ENCODE assay signal across 11 mouse cellular contexts in the genomic region with DNA sequence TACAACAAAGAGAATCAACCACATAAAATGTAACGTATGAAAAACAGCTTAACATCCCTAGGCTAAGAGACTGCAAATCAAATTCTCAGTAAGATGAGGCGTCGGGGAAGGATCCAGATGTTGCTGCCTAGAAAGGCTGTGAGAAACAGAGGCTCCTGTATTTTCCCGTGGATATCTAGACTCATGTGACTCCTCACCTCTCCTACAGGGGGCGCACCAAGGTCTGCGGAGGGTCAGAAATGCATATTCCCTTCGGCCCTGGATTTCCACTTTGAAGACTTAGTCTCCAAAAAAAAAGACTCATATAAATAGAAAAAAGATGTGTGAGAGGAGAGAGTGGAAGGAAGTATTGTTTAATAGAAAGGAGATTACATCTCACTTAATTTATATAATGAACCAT. TPM values are rescaled to one million over a fixed set of nuclear protein-coding genes. Genes with fewer than 3 reads are reported as not detected.
DNase-seq lines count a peak whose midpoint lies in the region; ATAC-seq and TF ChIP-seq lines count a peak whose summit lies in the region.
"Had no signal": no experiment of that assay in that cellular context is flagged by ENCODE, and none has a peak within 500 bp of the region (broad histone marks: within the 10 kb centered on the region; RNA-seq: fewer than 3 reads in every experiment).

No protein-coding gene starts in this region.

- WGBS in spleen, adult 2 months: 59% methylated on average over 7 of the region's 7 CpGs

- TF ChIP-seq CTCF in gastrocnemius, adult 2 months (IDR thresholded peaks at IDR 0.05): peak; percentile 39
- peak; percentile 41; the same call in 1 of the 2 replicates for TF ChIP-seq CTCF in spleen, adult 2 months (IDR thresholded peaks at IDR 0.05; ENCODE audit: extremely low read depth, insufficient read depth, insufficient read length, insufficient replicate concordance)
- TF ChIP-seq CTCF in cortical plate, adult 2 months (IDR thresholded peaks at IDR 0.05; ENCODE audit: extremely low read depth, insufficient read depth, low read length): 0 out of 2 replicates have a peak, but pooled peaks have one; percentile 6

- no peak for ATAC-seq in megakaryocyte, adult 5-6 weeks (ENCODE audit: poor library complexity, severe bottlenecking)

- H3K36me3 ChIP-seq in spleen, adult 2 months (ENCODE audit: control insufficient read depth, insufficient read depth, low read length): no peaks in the 10 kb centered on the region
- H3K36me3 ChIP-seq: kidney, embryonic 15.5 days; neural tube, embryonic 13.5 days had no signal

- DNase-seq in gastrocnemius, adult 2 months: no peak
- no peak for DNase-seq in gastrocnemius, adult 18-20 months (ENCODE audit: low spot score)
- no peak for DNase-seq in spleen, adult 2 months (ENCODE audit: low read depth in 1 of 2, low spot score in 2 of 2)
- DNase-seq in spleen, adult 12 weeks (ENCODE audit: low spot score): no peak
- no peak for DNase-seq in retina, embryonic 14.5 days (ENCODE audit: low spot score)
- DNase-seq in layer of hippocampus, adult 8-10 months (ENCODE audit: low spot score in 2 of 2): no peak

- H3K4me3 ChIP-seq in gastrocnemius, adult 2 months: no peak overlapping the region
- H3K4me3 ChIP-seq in spleen, adult 2 months (ENCODE audit: extremely low read depth, insufficient read depth, insufficient read length): no peak overlapping the region
- H3K4me3 ChIP-seq in cortical plate, adult 2 months (ENCODE audit: insufficient read depth, low read length): no peak overlapping the region
- H3K4me3 ChIP-seq: kidney, embryonic 15.5 days; megakaryocyte, embryonic 14.5 days; neural tube, embryonic 13.5 days had no signal

- no peaks in the 10 kb centered on the region for H3K27me3 ChIP-seq in spleen, adult 2 months (ENCODE audit: control insufficient read depth, insufficient read depth, low read length)
- H3K27me3 ChIP-seq: kidney, embryonic 15.5 days; neural tube, embryonic 13.5 days had no signal

- intact Hi-C loops in gastrocnemius, adult 2 months (cut with DNase I): no loop called here

- H3K4me1 ChIP-seq in spleen, adult 2 months (ENCODE audit: control insufficient read depth, insufficient read depth, insufficient read length): no peaks in the 10 kb centered on the region
- no peaks in the 10 kb centered on the region for H3K4me1 ChIP-seq in cortical plate, adult 2 months (ENCODE audit: control insufficient read depth, insufficient read depth, low read length)
- H3K4me1 ChIP-seq: kidney, embryonic 15.5 days; neural tube, embryonic 13.5 days had no signal

- no peak for TF ChIP-seq POLR2A in spleen, adult 2 months (IDR thresholded peaks at IDR 0.05; ENCODE audit: low read depth, low read length)
- no peak for TF ChIP-seq POLR2A in cortical plate, adult 2 months (IDR thresholded peaks at IDR 0.05; ENCODE audit: extremely low read depth, insufficient read depth, low read length)

- no peak overlapping the region for H3K27ac ChIP-seq in gastrocnemius, adult 2 months
- no peak overlapping the region for H3K27ac ChIP-seq in spleen, adult 2 months (ENCODE audit: insufficient read depth, low read length)
- H3K27ac ChIP-seq in cortical plate, adult 2 months (ENCODE audit: insufficient read depth, low read length): no peak overlapping the region
- H3K27ac ChIP-seq: kidney, embryonic 15.5 days; neural tube, embryonic 13.5 days had no signal

RNA-seq across cellular contexts. Expression of a gene that starts 32.0 kb away (rescaled TPM):
- under 1 TPM in 1 of 2 experiments, not detected in 1; 0.06 TPM for total RNA-seq in gastrocnemius, adult 2 months (2021)
- not detected for total RNA-seq in gastrocnemius, adult 18-20 months (2021)
- 4.2 TPM in 2 replicates for polyA plus RNA-seq in spleen, adult 2 months (2012; rRNA removed)
- polyA plus RNA-seq in cortical plate, adult 2 months (2012; rRNA removed): 0.13 and 0.21 TPM in 2 replicates
- 2.8 and 5.3 TPM in 2 replicates for total RNA-seq in megakaryocyte, adult 5-6 weeks (2015)
- 2.0 and 4.2 TPM in 2 replicates for total RNA-seq in megakaryocyte, adult 5-6 weeks (2017)
- under 1 TPM in 3 of 4 experiments, not detected in 1; 0.06 to 0.20 (median 0.18) TPM for total RNA-seq in layer of hippocampus, adult 8-10 months (2022)
